Comparison of ENCODE assay signal across 13 mouse cellular contexts in the genomic region with DNA sequence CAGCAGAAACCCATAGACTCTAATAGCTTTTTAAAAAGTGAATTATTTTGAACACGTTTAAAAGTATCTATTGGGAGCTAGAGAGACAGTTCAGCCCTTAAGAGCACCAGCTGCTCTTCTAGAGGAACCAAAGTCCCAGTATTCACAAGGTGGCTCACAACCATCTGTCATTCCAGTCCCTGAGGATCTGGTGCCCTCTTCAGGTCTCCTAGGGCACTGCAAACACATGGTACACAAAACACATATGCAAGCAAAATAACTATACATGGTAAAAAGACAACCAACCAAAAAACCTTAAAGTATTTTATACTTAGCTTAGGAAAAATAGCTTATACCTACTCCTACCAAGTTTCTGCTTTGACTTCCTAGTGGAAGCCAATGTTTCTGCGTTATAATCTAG. TPM values are rescaled to one million over a fixed set of nuclear protein-coding genes. Genes with fewer than 3 reads are reported as not detected.
DNase-seq lines count a peak whose midpoint lies in the region; ATAC-seq and TF ChIP-seq lines count a peak whose summit lies in the region.
"Had no signal": no experiment of that assay in that cellular context is flagged by ENCODE, and none has a peak within 500 bp of the region (broad histone marks: within the 10 kb centered on the region; RNA-seq: fewer than 3 reads in every experiment).

No protein-coding gene starts in this region.

- no peak for TF ChIP-seq POLR2A in ES-Bruce4 (IDR thresholded peaks at IDR 0.05; ENCODE audit: insufficient read depth, low read length)

- peaks cover 22% of the 10 kb centered on the region for H3K36me3 ChIP-seq in intestine, postnatal 0 days (ENCODE audit: control insufficient read depth, insufficient read depth)
- H3K36me3 ChIP-seq in intestine, embryonic 16.5 days (ENCODE audit: control insufficient read depth, insufficient read depth, low read length): peaks cover 10% of the 10 kb centered on the region
- H3K36me3 ChIP-seq in ES-Bruce4 (ENCODE audit: control insufficient read depth, insufficient read depth, low read length, poor library complexity, severe bottlenecking): peaks cover 60% of the 10 kb centered on the region
- H3K36me3 ChIP-seq in embryonic facial prominence, embryonic 10.5 days (replicated peaks): peaks cover 65% of the 10 kb centered on the region

- no peak for ATAC-seq in intestine, postnatal 0 days
- no peak for ATAC-seq in intestine, embryonic 16.5 days
- ATAC-seq: inflammation-experienced regulatory T-cells, adult 6 months had no signal

- no peak overlapping the region for H3K27ac ChIP-seq in intestine, postnatal 0 days (ENCODE audit: low read depth, low read length)
- H3K27ac ChIP-seq in intestine, embryonic 16.5 days (ENCODE audit: low read length): no peak overlapping the region
- no peak overlapping the region for H3K27ac ChIP-seq in ES-Bruce4 (ENCODE audit: insufficient read depth, low read length)
- no peak overlapping the region for H3K27ac ChIP-seq in embryonic facial prominence, embryonic 10.5 days (replicated peaks)
- H3K27ac ChIP-seq: heart, embryonic 13.5 days; liver, embryonic 13.5 days; neural tube, embryonic 13.5 days had no signal

- H3K9me3 ChIP-seq in intestine, postnatal 0 days (ENCODE audit: control insufficient read depth): no peaks in the 10 kb centered on the region
- no peaks in the 10 kb centered on the region for H3K9me3 ChIP-seq in intestine, embryonic 16.5 days (ENCODE audit: control insufficient read depth, low read length)
- peaks cover 4% of the 10 kb centered on the region for H3K9me3 ChIP-seq in ES-Bruce4 (replicated peaks; ENCODE audit: control insufficient read depth, insufficient read depth, low read length, poor library complexity, severe bottlenecking)
- H3K9me3 ChIP-seq in embryonic facial prominence, embryonic 10.5 days: no peaks in the 10 kb centered on the region
- H3K9me3 ChIP-seq: liver, embryonic 13.5 days; neural tube, embryonic 13.5 days had no signal

- TF ChIP-seq EP300 in ES-Bruce4 (IDR thresholded peaks at IDR 0.05; ENCODE audit: insufficient read depth, low read depth, low read length): no peak

- no peak overlapping the region for H3K4me2 ChIP-seq in intestine, postnatal 0 days (replicated peaks; ENCODE audit: low read depth)
- H3K4me2 ChIP-seq in intestine, embryonic 16.5 days (ENCODE audit: low read depth, low read length): no peak overlapping the region
- H3K4me2 ChIP-seq: heart, embryonic 13.5 days; liver, embryonic 13.5 days; neural tube, embryonic 13.5 days had no signal

- H3K9ac ChIP-seq in intestine, postnatal 0 days (ENCODE audit: low read depth, low read length): no peak overlapping the region
- H3K9ac ChIP-seq in intestine, embryonic 16.5 days (ENCODE audit: low read depth, low read length): no peak overlapping the region
- H3K9ac ChIP-seq in ES-Bruce4 (ENCODE audit: low read depth, poor library complexity, severe bottlenecking): no peak overlapping the region
- H3K9ac ChIP-seq: heart, embryonic 13.5 days; liver, embryonic 13.5 days; neural tube, embryonic 13.5 days had no signal

- no peaks in the 10 kb centered on the region for H3K4me1 ChIP-seq in intestine, postnatal 0 days (replicated peaks; ENCODE audit: control insufficient read depth, insufficient read depth, low read length)
- peaks cover 6% of the 10 kb centered on the region; the same call in 1 of the 2 replicates for H3K4me1 ChIP-seq in intestine, embryonic 16.5 days (ENCODE audit: control insufficient read depth, insufficient read depth, low read length)
- H3K4me1 ChIP-seq in ES-Bruce4 (ENCODE audit: control insufficient read depth, insufficient read depth, low read length): no peaks in the 10 kb centered on the region
- peaks cover 10% of the 10 kb centered on the region for H3K4me1 ChIP-seq in embryonic facial prominence, embryonic 10.5 days

- no peak overlapping the region for H3K4me3 ChIP-seq in intestine, postnatal 0 days (ENCODE audit: low read depth, low read length)
- H3K4me3 ChIP-seq in intestine, embryonic 16.5 days (ENCODE audit: low read length): no peak overlapping the region
- H3K4me3 ChIP-seq in ES-Bruce4 (ENCODE audit: low read depth, low read length): no peak overlapping the region
- H3K4me3 ChIP-seq in embryonic facial prominence, embryonic 10.5 days: no peak overlapping the region
- H3K4me3 ChIP-seq: heart, embryonic 13.5 days; liver, embryonic 13.5 days; neural tube, embryonic 13.5 days had no signal

- 89% methylated on average over 2 of the region's 2 CpGs for WGBS in intestine, postnatal 0 days
- WGBS in intestine, embryonic 16.5 days: 98% methylated on average over 2 of the region's 2 CpGs
- 92% methylated on average over 2 of the region's 2 CpGs for WGBS in embryonic facial prominence, embryonic 10.5 days

- no peaks in the 10 kb centered on the region for H3K27me3 ChIP-seq in intestine, postnatal 0 days (replicated peaks; ENCODE audit: control insufficient read depth, insufficient read depth, low read length)
- no peaks in the 10 kb centered on the region for H3K27me3 ChIP-seq in intestine, embryonic 16.5 days (replicated peaks; ENCODE audit: control insufficient read depth, insufficient read depth, low read length)
- H3K27me3 ChIP-seq in ES-Bruce4 (ENCODE audit: control insufficient read depth, insufficient read depth, low read length, poor library complexity, severe bottlenecking): no peaks in the 10 kb centered on the region
- no peaks in the 10 kb centered on the region for H3K27me3 ChIP-seq in embryonic facial prominence, embryonic 10.5 days (replicated peaks; ENCODE audit: low read depth, poor library complexity, severe bottlenecking)
- H3K27me3 ChIP-seq: heart, embryonic 13.5 days; liver, embryonic 13.5 days; neural tube, embryonic 13.5 days had no signal

- peak; percentile 47 for DNase-seq in 416B (ENCODE audit: low read depth)
- DNase-seq in c-Kit-positive CD71-positive TER-119-positive erythroid progenitor cells, embryonic 14.5 days (ENCODE audit: low spot score): peak; percentile 42
- no peak for DNase-seq in embryonic facial prominence, embryonic 10.5 days (ENCODE audit: low spot score)
- no peak for DNase-seq in right cerebral cortex, adult 2 months (ENCODE audit: low spot score in 2 of 2)
- DNase-seq in kidney, adult 9 months: no peak
- DNase-seq: liver, embryonic 13.5 days; right cerebral cortex, postnatal 25 days had no signal

- TF ChIP-seq CTCF in intestine, postnatal 0 days (IDR thresholded peaks at IDR 0.05; ENCODE audit: low read depth): peak; percentile 57
- TF ChIP-seq CTCF in ES-Bruce4 (IDR thresholded peaks at IDR 0.05; ENCODE audit: low read depth, low read length): peak; percentile 34

RNA-seq across cellular contexts. Expression of a gene that starts 3.3 kb away (rescaled TPM):
- polyA plus RNA-seq in intestine, postnatal 0 days (2015; fragmentation: Nextera tagmentation; extraction: Ambion mirVana): 3.6 and 4.0 TPM in 2 replicates
- polyA plus RNA-seq in intestine, embryonic 16.5 days (2015; fragmentation: Nextera tagmentation; extraction: Ambion mirVana): 11.7 and 11.8 TPM in 2 replicates
- 45.5 and 50.4 TPM in 2 replicates for polyA plus RNA-seq in ES-Bruce4 (2011; ENCODE audit: insufficient read depth, insufficient read length, low read depth, missing spikeins)
- 39.6 and 40.5 TPM in 2 replicates for polyA plus RNA-seq in embryonic facial prominence, embryonic 10.5 days (2016; fragmentation: Nextera tagmentation; extraction: Ambion mirVana)

RNA-seq across cellular contexts. Expression of a gene that starts 6.4 kb away (rescaled TPM):
- polyA plus RNA-seq in intestine, postnatal 0 days (2015; fragmentation: Nextera tagmentation; extraction: Ambion mirVana): 86.2 and 90.1 TPM in 2 replicates
- 114 and 125 TPM in 2 replicates for polyA plus RNA-seq in intestine, embryonic 16.5 days (2015; fragmentation: Nextera tagmentation; extraction: Ambion mirVana)
- polyA plus RNA-seq in ES-Bruce4 (2011; ENCODE audit: insufficient read depth, insufficient read length, low read depth, missing spikeins): 61.9 and 66.8 TPM in 2 replicates
- 143 and 146 TPM in 2 replicates for polyA plus RNA-seq in embryonic facial prominence, embryonic 10.5 days (2016; fragmentation: Nextera tagmentation; extraction: Ambion mirVana)

RNA-seq across cellular contexts. Expression of a gene that starts 34.3 kb away (rescaled TPM):
- polyA plus RNA-seq in intestine, postnatal 0 days (2015; fragmentation: Nextera tagmentation; extraction: Ambion mirVana): 10.9 and 11.5 TPM in 2 replicates
- polyA plus RNA-seq in intestine, embryonic 16.5 days (2015; fragmentation: Nextera tagmentation; extraction: Ambion mirVana): 4.5 and 4.6 TPM in 2 replicates
- polyA plus RNA-seq in ES-Bruce4 (2011; ENCODE audit: insufficient read depth, insufficient read length, low read depth, missing spikeins): 9.9 and 10.1 TPM in 2 replicates
- polyA plus RNA-seq in embryonic facial prominence, embryonic 10.5 days (2016; fragmentation: Nextera tagmentation; extraction: Ambion mirVana): 2.1 and 2.8 TPM in 2 replicates

RNA-seq across cellular contexts. Expression of a gene that starts 34.3 kb away (rescaled TPM):
- 5.4 and 6.4 TPM in 2 replicates for polyA plus RNA-seq in intestine, postnatal 0 days (2015; fragmentation: Nextera tagmentation; extraction: Ambion mirVana)
- polyA plus RNA-seq in intestine, embryonic 16.5 days (2015; fragmentation: Nextera tagmentation; extraction: Ambion mirVana): 3.6 and 4.3 TPM in 2 replicates
- polyA plus RNA-seq in ES-Bruce4 (2011; ENCODE audit: insufficient read depth, insufficient read length, low read depth, missing spikeins): 5.4 and 5.6 TPM in 2 replicates
- polyA plus RNA-seq in embryonic facial prominence, embryonic 10.5 days (2016; fragmentation: Nextera tagmentation; extraction: Ambion mirVana): 0.54 and 0.58 TPM in 2 replicates

Comparison
In these comparisons a context has a peak if more than half of its experiments do, and no peak if none do; other contexts are left out.
1. DNase-seq: peak in 416B (single experiment) and c-Kit-positive CD71-positive TER-119-positive erythroid progenitor cells, embryonic 14.5 days (single experiment); none in embryonic facial prominence, embryonic 10.5 days (single experiment), right cerebral cortex, adult 2 months (0 of 2) and kidney, adult 9 months (single experiment).